Mouse (Mus musculus): Measurements from ENCODE around the gene Angptl7. TPM values are rescaled to one million over a fixed set of nuclear protein-coding genes. Genes with fewer than 3 reads are reported as not detected.

The Angptl7 gene
- 7.8 and 8.5 TPM in 2 replicates for polyA plus RNA-seq (2012; rRNA removed)

DNA sequence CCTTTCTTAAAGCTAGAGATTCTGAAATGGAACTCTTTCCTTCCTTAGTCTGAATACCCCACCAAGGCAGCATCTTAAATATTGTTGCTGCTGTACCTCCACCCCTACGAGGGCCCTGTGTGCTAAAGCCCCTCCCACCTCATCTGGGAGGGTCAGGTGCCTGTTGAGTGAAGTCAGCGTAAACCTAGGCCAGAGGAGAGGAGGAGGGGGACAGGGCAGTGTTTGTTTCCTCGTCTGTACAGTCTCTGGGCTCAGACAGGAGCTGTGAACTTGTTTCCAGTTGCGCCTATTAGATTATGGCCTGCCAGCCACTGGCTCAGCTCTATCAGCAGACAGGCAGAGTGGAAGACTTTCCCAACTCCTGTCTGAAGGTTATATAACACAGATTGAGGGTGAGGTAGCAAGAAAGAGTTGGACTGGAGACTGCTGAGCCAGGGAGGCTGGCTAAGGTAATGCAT lies at the start of gene Angptl7:
Gene Angptl7, minus strand, starts transcription at position 51 of the 458 bp plus-strand sequence.
- DNase-seq (ENCODE audit: low read depth) = no peak

GRCm38 (mm10) chr4:148549106-148549505 lies 48.8 kb upstream of the Angptl7 start:
- DNase-seq (ENCODE audit: low read depth) = no peak

- DNase-seq (ENCODE audit: low read depth) = no peak
Observed at GRCm38 (mm10) chr4:148535876-148536275, 35.6 kb upstream of the Angptl7 start.

DNA sequence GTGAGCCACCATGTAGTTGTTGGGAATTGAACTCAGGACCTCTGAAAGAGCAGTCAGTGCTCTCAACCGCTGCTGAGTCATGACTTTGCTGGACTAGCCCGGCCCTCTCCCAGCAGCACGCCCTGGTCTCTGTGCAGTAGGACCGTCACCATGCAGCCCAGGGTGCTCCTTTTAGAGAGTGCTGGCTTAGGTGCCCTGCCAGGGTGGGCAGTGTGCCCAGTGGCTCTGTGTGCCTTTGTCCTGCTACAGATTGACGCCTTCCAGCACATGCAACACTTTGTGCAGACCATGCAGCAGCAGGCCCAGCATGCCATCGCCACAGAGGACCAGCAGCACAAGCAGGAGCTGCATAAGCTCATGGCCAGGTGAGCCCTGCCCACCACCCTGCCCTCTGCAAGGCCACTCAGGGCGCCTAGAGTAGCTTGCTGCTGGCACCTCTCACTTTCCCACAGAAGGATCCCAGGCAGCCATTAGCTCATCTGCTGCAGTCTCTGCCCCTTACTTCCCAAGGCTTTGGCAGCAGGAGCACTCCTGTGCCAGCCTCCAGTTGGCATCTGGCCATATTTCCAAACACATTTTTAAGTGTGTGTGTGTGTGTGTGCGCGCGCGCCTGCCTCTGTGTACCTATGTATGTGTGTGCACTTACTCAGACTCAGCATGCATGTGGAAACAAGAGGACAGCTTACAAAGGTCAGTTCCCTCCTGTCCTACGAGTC lies 33.5 kb upstream of the Angptl7 start:
- no peak for DNase-seq (ENCODE audit: low read depth)

DNA sequence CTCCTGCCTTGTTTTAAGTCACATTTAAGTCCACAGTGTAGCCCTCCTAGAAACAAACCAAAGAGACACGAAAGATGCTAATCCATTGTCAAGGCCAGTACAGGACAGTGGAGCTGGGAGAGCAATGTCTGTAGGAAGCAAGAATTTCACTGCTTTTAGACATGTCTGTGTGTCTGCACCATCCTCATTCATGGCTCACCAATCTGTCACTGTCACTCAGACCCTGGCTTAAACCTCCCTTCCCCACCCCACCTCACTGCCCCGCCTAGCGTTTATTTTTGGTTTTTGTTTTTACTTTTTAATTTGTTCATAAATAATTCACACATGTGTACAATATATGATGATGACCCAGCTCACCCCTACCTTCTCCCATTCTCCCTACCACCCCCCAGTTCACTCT lies 32.3 kb upstream of the Angptl7 start:
- no peak for DNase-seq (ENCODE audit: low read depth)

- DNase-seq (ENCODE audit: low read depth) = no peak
Observed at GRCm38 (mm10) chr4:148531341-148531740, 31.1 kb upstream of the Angptl7 start.

- DNase-seq (ENCODE audit: low read depth) = no peak
Observed at GRCm38 (mm10) chr4:148530778-148531177, 30.5 kb upstream of the Angptl7 start.

GRCm38 (mm10) chr4:148530351-148530750 lies 30.1 kb upstream of the Angptl7 start:
- DNase-seq (ENCODE audit: low read depth) = no peak

GRCm38 (mm10) chr4:148527158-148527910 lies 27.1 kb upstream of the Angptl7 start:
- no peak for DNase-seq (ENCODE audit: low read depth)

GRCm38 (mm10) chr4:148523538-148523937 lies 23.3 kb upstream of the Angptl7 start:
- DNase-seq (ENCODE audit: low read depth) = no peak

GRCm38 (mm10) chr4:148518235-148518795 lies 18.1 kb upstream of the Angptl7 start:
- no peak for DNase-seq (ENCODE audit: low read depth)

DNA sequence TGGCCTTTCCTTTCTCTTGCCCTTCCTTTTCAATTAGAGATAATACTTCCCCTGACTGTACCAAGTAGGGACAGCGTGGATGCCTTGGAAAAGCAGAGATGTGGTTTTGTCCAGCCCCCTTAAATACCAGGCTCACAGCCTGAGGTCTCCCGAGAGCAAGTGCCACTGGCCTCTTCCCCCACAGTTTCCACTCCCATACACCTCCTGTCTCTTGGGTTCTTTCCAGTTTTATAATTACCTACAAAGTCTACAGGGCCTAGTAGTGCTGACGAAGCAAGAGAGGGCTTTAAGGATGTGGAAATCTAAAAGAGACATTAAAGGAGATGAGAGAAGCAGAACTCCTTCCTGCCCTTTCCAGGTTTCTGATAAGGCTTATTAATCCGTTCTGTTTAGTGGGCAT lies 17.5 kb upstream of the Angptl7 start:
- DNase-seq (ENCODE audit: low read depth) = no peak

- no peak for DNase-seq (ENCODE audit: low read depth)
Observed at GRCm38 (mm10) chr4:148515313-148515712, 15.1 kb upstream of the Angptl7 start.

DNA sequence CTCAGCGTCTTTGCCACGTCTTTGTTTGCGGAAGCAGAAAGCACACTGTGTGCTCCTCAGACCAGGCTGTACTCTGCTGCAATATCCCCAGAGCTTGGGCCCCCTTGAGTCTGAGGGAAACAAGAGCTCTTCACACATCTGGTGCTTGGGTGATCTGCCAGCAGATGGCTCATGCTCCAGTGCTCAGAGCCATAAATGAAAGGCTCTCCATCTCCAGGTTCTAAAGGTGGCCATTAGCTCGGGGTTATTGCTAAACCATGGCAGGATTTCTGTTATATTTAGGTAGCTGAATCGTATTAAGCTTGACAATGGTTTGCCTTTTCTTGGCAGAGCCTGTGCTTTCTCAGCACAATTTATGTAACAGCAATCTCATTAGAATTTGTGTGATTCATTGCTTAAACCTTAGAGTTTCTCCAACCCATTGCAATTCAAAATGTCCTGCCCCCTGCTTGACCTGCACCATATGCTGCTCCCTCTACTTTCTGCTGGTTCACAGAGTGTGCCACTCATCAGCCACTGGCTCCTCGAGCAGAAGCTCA lies 12.8 kb upstream of the Angptl7 start:
- no peak for DNase-seq (ENCODE audit: low read depth)

- DNase-seq (ENCODE audit: low read depth) = no peak
Observed at GRCm38 (mm10) chr4:148511334-148511733, 11.1 kb upstream of the Angptl7 start.

- no peak for DNase-seq (ENCODE audit: low read depth)
Observed at GRCm38 (mm10) chr4:148510691-148511090, 10.4 kb upstream of the Angptl7 start.

DNA sequence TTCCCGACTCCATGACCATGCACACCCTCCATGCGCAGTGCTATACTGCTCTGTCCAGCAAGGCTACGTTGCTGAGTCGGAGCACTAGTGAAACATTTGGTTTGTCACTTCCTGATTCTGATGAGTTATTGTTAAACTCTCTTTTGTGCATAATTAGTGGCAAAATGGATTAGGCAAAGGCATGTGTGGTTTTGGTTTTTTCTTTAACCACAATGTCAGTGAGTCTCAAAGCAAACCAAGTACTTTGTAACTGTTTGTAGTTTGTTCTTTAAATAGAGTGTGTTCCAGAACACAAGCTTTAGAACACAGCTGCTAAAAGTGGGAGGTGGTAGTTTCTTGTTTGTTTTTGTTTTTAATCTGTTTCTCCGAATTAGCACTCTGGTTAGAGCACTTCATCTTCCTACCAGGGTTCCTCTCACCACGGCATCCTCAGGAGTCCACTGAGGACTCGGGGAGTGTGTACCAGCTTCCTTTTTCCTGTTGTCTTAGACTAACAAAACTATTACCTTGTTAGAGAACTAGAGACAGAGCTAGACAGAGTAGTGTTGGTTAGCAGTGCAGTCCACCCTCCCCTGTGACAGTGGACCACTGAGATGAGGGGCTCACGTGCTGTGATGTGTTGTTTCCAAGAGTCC lies 9.3 kb upstream of the Angptl7 start:
- no peak for DNase-seq (ENCODE audit: low read depth)

- no peak for DNase-seq (ENCODE audit: low read depth)
Observed at GRCm38 (mm10) chr4:148508084-148508849, 8.0 kb upstream of the Angptl7 start.

DNA sequence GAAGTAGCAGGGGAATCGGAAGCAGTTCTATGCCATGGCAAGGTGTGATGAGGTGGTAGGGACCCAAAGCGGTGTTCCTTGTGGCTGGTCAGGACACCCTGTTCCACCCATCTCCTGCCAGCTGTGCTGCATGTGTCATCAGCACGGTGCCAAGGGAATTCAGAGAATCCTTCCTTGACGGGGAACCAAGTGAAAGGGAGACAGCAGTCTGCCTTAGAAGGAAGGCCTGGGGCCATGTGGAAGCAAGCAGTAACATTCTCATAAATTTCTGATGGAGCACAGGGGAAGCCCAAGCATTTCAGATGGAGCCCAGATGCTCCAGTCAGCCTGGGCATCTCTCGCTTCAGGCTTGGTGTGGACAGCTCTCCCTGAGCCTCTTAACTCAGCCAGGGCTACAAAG lies 7.3 kb upstream of the Angptl7 start:
- DNase-seq (ENCODE audit: low read depth) = no peak

DNA sequence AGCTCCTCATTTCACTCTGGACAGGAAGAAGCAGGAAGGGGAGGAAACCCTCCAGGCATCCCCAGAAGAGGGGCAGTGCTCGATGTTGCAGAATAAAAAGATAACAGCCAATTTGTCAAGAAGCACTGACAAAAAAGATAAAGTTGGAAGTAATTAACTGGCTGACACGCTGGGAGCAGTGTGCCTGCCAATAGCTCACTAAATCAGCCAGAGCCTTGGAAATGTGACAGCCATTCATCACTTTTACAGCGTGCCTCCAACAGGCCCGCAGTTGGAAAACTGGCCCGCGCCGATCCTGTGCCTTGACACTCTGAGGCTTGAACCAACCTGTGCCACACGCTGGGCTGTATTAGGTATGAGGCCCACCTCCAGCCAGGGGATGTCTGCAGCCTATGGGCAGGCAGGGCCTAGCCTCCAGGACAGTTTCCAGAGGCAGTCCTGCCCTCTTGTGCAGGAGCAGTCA lies 4.3 kb upstream of the Angptl7 start:
- DNase-seq (ENCODE audit: low read depth) = no peak
